In the genomic region with DNA sequence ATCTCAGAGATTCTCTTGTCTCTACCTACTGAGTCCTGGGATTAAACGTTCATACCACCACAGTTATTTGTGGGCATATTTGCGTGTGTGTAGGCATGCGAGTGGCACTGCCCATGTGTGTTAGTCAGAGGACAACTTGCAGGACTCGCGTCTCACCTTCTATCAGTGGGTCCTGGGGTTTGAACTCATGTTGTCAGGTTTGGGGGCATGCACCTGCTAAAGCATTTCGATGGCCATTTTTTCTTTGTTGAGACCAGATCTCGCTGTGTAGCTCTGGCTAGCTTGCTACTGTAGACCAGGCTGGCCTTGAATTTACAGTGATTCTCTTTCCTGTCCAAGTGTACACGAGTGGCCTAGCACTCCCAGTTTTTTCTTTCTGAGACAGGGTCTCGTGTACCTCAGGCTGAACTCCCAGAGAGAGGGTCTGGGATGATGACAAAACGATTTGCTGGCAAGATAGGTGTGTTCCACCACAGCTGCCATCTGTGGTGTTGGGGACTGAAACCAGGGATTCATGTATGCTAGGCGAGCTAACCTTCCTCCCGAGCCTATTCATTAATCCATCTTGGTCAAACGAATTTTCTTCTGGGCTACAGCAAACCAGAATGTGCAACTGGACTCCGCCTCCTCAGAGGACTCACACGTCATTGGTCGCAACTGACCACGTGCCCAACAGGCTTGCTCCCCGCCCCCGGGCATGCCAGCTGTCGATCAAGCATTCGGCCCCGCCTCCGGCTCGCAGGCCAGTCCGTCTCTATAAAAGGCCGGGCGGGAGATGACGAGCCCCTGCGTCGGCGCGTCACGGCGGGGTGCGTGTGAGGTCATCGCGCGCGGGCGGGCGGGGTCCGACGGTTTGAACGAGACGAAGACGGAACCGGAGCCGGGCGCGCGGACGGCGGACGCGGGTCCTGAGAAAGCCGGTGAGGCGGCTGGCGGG, we compare ENCODE assay signal across 8 mouse cellular contexts. TPM values are rescaled to one million over a fixed set of nuclear protein-coding genes. Genes with fewer than 3 reads are reported as not detected.
DNase-seq lines count a peak whose midpoint lies in the region; ATAC-seq and TF ChIP-seq lines count a peak whose summit lies in the region.

TSS of gene Mapre1 (plus strand) at position 775 of the 937 bp plus-strand sequence.

- peak within 1 kb of the TSS; percentile 95 for H3K4me3 ChIP-seq in bone marrow macrophage, adult 2 months (ENCODE audit: insufficient read depth, low read length)
- H3K4me3 ChIP-seq in embryonic fibroblast, embryonic 13.5 days (ENCODE audit: insufficient read depth, low read length) = peak within 1 kb of the TSS; percentile 98
- peak within 1 kb of the TSS; percentile 90 for H3K4me3 ChIP-seq in kidney, embryonic 14.5 days (ENCODE audit: low read length)
- peak within 1 kb of the TSS; percentile 84 for H3K4me3 ChIP-seq in limb, embryonic 15.5 days

- H3K4me2 ChIP-seq in kidney, embryonic 14.5 days (replicated peaks; ENCODE audit: low read depth, low read length) = peak within 1 kb of the TSS; percentile 77
- peak within 1 kb of the TSS; percentile 65 for H3K4me2 ChIP-seq in limb, embryonic 15.5 days

- peak within 1 kb of the TSS; percentile 94 for H3K9ac ChIP-seq in kidney, embryonic 14.5 days (ENCODE audit: low read depth, low read length)
- peak within 1 kb of the TSS; percentile 82 for H3K9ac ChIP-seq in limb, embryonic 15.5 days

- no peaks in the 10 kb centered on the region for H3K27me3 ChIP-seq in kidney, embryonic 14.5 days (ENCODE audit: control insufficient read depth, insufficient read depth, low read length)
- no peaks in the 10 kb centered on the region for H3K27me3 ChIP-seq in limb, embryonic 15.5 days

- H3K36me3 ChIP-seq in kidney, embryonic 14.5 days (ENCODE audit: control insufficient read depth, insufficient read depth, low read length) = no peaks in the 10 kb centered on the region; the same call in 1 of the 2 replicates
- H3K36me3 ChIP-seq in limb, embryonic 15.5 days = peaks cover 3% of the 10 kb centered on the region; the same call in 1 of the 2 replicates

- peak; percentile 99 for DNase-seq in A20 (ENCODE audit: low read depth, low spot score)
- DNase-seq in heart, adult 9 months (ENCODE audit: low spot score in 2 of 2) = peak; percentile 99
- DNase-seq in monocyte, adult 2 months (ENCODE audit: low read depth in 1 of 2, low spot score in 2 of 2) = peak; percentile 99
- DNase-seq in spleen, postnatal 36 days (ENCODE audit: low spot score in 2 of 2) = peak; percentile 99 to 100

- peak within 1 kb of the TSS; percentile 58 for H3K27ac ChIP-seq in bone marrow macrophage, adult 2 months (ENCODE audit: insufficient read depth, low read depth, low read length)
- H3K27ac ChIP-seq in embryonic fibroblast, embryonic 13.5 days (ENCODE audit: insufficient read depth, low read length) = peak within 1 kb of the TSS; percentile 89
- peak within 1 kb of the TSS; percentile 92 for H3K27ac ChIP-seq in kidney, embryonic 14.5 days (ENCODE audit: low read depth, low read length)
- peak within 1 kb of the TSS; percentile 96 for H3K27ac ChIP-seq in limb, embryonic 15.5 days

- WGBS in kidney, embryonic 14.5 days = 11% methylated on average over 58 of the region's 58 CpGs
- WGBS in limb, embryonic 15.5 days = 10% methylated on average over 58 of the region's 58 CpGs

- peaks cover 23% of the 10 kb centered on the region for H3K4me1 ChIP-seq in bone marrow macrophage, adult 2 months (ENCODE audit: control insufficient read depth, insufficient read depth, low read length)
- peaks cover 8% of the 10 kb centered on the region for H3K4me1 ChIP-seq in embryonic fibroblast, embryonic 13.5 days (ENCODE audit: control insufficient read depth, insufficient read depth, low read length)
- H3K4me1 ChIP-seq in kidney, embryonic 14.5 days (ENCODE audit: control insufficient read depth, insufficient read depth, low read length) = peaks cover 15% of the 10 kb centered on the region
- peaks cover 29% of the 10 kb centered on the region for H3K4me1 ChIP-seq in limb, embryonic 15.5 days

- ATAC-seq in kidney, embryonic 14.5 days (ENCODE audit: low FRiP score, low TSS enrichment) = peak; percentile 99
- peak; percentile 96 for ATAC-seq in limb, embryonic 15.5 days (ENCODE audit: insufficient number of reproducible peaks, low FRiP score, low TSS enrichment, low read depth)

- TF ChIP-seq POLR2A in bone marrow macrophage, adult 2 months (IDR thresholded peaks at IDR 0.05; ENCODE audit: borderline replicate concordance, low read depth, low read length) = no peak
- peak; percentile 88 for TF ChIP-seq POLR2A in embryonic fibroblast, embryonic 13.5 days (IDR thresholded peaks at IDR 0.05; ENCODE audit: low read depth, low read length)

- no peaks in the 10 kb centered on the region for H3K9me3 ChIP-seq in kidney, embryonic 14.5 days (ENCODE audit: control insufficient read depth, low read length)
- H3K9me3 ChIP-seq in limb, embryonic 15.5 days = no peaks in the 10 kb centered on the region

- no peak for TF ChIP-seq CTCF in bone marrow macrophage, adult 2 months (IDR thresholded peaks at IDR 0.05; ENCODE audit: low read depth, low read length)
- TF ChIP-seq CTCF in embryonic fibroblast, embryonic 13.5 days (IDR thresholded peaks at IDR 0.05; ENCODE audit: borderline replicate concordance, insufficient read depth, low read length) = no peak

RNA-seq across cellular contexts. Expression of gene Mapre1, which starts in this region (rescaled TPM):
- polyA plus RNA-seq in bone marrow macrophage, adult 2 months (2012; ENCODE audit: insufficient read depth, insufficient read length, missing spikeins) = 93.2 and 93.8 TPM in 2 replicates
- polyA plus RNA-seq in embryonic fibroblast, embryonic 13.5 days (2011; ENCODE audit: insufficient read length, low read depth, missing spikeins) = 170 and 199 TPM in 2 replicates
- polyA plus RNA-seq in kidney, embryonic 14.5 days (2014; fragmentation: Nextera tagmentation; extraction: Ambion mirVana) = 203 and 243 TPM in 2 replicates
- polyA plus RNA-seq in limb, embryonic 15.5 days (2015; fragmentation: Nextera tagmentation; extraction: Ambion mirVana) = 218 TPM in 2 replicates

Comparison
In these comparisons a context has a peak if more than half of its experiments do, and no peak if none do; other contexts are left out.
1. Peak in every context shown above with its lines: DNase-seq, ATAC-seq, H3K4me3 ChIP-seq and H3K27ac ChIP-seq.